Mouse (Mus musculus): ENCODE data around the gene Atp13a3.

- no peak for TF ChIP-seq POLR2A (IDR thresholded peaks at IDR 0.05; ENCODE audit: low read depth, low read length)
- TF ChIP-seq CTCF (conservative IDR thresholded peaks at IDR 0.05; ENCODE audit: insufficient read depth, insufficient read length, low read depth, low read length): no peak
These were observed 133.7 kb downstream of the Atp13a3 start for GRCm38 (mm10) chr16:30271941-30272595.

Data from kidney, adult 2 months (tissue).